Mouse (Mus musculus) spleen, adult 12 weeks (tissue): ENCODE measurements at regions not wholly inside any gene's neighbourhood (a gene's known extent, or its start where the extent isn't known, plus 50 kb on each side); places are given as distances from the start of the nearest gene placed in this dataset.
A peak's percentile ranks its signal among the peaks of the same experiment; 100 is the strongest.

ENCODE experiments used
- DNase-seq: peaks from one replicate; pipeline ENCODE4 v3.0.0; 2022; ENCODE audit warnings: low spot score

DNA sequence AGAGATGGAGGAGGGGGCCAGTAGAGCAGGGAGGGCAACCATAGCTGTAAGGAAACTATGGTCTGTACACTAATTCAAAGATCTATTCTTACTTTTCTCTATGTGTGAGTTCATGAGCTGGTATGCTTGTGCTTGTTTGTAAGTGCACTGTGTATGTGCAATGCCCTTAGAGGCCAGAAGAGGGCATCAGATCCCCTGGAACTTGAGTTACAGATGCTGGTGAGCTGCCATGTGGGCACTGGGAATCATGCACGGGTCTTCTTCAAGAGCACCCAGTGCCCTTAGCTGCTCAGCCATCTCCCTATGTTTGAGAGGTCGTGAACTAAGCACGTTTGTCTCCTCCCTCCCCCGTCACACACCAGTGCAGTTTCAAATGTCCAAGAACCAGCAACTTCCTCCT lies 68.9 kb downstream of the Tbx3 start:
- no peak for DNase-seq

- peak; percentile 4 for DNase-seq
Observed at GRCm38 (mm10) chr5:119741116-119741515, 70.6 kb downstream of the Tbx3 start.

- no peak for DNase-seq
Observed at GRCm38 (mm10) chr5:119743733-119744132, 73.3 kb downstream of the Tbx3 start.

- no peak for DNase-seq
Observed at GRCm38 (mm10) chr5:119747038-119747437, 76.6 kb downstream of the Tbx3 start.

DNA sequence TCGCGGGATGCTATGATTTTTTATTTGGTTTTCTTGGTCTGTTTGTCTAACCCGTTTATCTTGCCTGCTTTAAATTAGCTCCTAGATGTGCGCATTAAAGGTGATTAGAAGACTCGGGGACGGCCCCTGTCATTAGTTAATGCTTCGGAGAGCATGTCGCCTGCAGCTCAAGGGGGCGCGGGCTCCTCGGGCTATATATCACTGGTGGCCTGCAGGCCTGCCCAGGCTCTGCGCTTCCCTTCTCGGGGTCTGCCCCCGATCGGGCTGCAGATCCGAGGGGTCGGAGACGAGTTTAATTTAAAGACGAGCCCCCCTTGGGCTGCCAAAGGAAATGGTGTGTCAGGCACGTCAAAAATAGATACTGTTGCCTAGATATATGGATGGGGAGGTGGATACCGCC lies 78.2 kb downstream of the Tbx3 start:
- DNase-seq: no peak

DNA sequence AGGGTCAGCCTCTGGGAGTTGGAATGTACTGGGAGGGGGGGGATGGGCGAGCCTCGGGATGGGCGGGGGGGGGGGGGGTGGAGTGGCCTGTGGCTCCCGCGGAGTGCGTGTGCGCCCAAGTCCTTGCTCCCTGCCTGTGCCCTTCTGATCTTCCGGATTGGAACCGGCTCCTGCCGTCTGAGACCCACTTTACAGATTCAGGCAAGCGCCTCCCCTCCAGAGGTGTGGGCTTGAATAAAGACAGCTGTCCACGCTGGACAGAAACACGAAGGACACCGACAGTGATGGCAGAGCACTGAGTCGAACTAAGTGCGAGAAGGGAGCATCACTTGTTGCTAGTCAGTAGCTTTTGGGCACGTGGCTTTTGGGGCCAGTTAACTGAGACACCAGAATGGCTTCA lies 78.7 kb downstream of the Tbx3 start:
- DNase-seq: no peak

DNA sequence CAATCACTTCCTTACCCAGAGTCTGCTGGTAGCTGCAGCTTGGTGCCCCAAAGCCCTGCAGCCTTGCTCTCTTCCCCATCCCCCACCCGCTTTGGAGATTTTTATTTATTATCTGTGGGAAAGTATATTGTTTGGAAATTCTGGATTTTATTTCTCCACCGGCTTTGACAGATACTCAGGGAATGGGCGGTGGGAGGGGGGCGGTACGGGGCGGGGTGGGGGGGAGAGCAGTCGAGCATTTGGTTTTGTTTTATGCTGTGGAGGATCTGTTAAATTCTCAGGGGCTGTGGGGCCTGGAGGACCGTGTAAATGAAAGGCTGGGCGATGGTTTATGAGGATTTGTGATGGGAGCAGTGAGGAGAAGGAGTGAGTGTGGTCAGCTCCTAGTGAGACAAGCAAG lies 76.7 kb upstream of the Tbx5 start:
- DNase-seq: no peak

- no peak for DNase-seq
Observed at GRCm38 (mm10) chr5:119758880-119759279, 73.6 kb upstream of the Tbx5 start.

DNA sequence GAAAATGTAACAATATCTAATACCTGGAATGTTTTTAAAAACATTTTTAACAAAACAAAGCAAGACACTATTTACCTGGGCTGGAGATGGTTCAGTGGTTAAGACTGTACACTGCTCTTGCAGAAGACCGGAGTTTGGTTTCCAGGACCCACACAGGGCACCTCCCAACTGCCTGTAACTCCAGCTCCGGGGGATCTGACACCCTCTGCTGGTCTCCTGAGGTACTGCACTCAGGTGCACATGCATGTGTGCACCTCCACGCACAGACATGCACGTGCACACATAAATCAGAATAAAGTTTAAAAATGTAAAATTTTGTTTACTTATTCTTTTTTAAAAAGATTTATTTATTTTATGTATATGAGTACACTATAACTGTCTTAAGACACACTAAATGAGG lies 70.4 kb upstream of the Tbx5 start:
- DNase-seq: no peak

GRCm38 (mm10) chr5:119763337-119763736 lies 69.1 kb upstream of the Tbx5 start:
- DNase-seq: no peak

- DNase-seq: no peak
Observed at GRCm38 (mm10) chr5:119766372-119766771, 66.1 kb upstream of the Tbx5 start.

DNA sequence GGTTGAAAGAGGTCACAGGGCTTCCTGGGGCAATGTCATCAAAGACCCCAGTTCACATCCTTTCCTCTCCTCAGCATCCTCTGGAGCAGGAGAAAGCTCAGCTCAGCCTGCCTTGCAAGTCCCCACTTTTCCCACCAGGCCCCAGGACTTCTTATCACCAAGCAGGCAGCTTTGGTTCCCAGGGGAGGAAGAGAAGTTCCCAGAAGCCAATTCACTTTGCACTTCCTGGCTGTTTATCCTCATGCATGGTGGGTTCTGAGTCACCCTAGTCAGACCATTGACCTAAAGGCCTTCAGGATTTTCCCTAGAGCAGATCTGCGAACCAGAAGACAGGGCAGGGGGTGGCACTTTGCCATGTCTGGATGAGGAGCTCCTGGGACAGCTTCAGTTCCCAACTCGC lies 61.5 kb upstream of the Tbx5 start:
- DNase-seq: no peak

GRCm38 (mm10) chr5:119776106-119776887 lies 56.2 kb upstream of the Tbx5 start:
- DNase-seq: no peak

GRCm38 (mm10) chr5:119777836-119778235 lies 54.6 kb upstream of the Tbx5 start:
- DNase-seq: no peak

GRCm38 (mm10) chr5:119781375-119781774 lies 51.1 kb upstream of the Tbx5 start:
- no peak for DNase-seq
